Mouse (Mus musculus): ENCODE results near the gene Smap2.

DNA sequence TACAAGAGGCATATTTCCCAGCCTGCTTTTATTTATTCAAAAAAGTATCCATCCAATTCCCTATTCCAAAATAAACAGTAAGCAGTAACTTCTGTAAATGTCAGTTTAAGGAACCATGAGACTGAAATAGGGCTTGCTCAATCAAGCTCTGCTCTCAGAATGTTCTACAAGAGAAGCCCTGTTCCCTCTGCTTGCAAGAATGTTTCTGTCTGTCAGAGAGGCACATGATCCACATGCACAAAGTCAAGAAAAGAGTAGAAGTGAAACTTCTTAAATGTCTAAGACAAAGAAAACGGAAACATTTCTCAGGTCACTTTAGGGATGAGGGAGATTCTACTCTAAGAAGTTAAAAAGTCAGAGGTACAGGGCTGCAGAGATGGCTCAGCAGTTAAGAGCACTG is 24.0 kb downstream of the Smap2 start:
- TF ChIP-seq CTCF (IDR thresholded peaks at IDR 0.05; ENCODE audit: extremely low read depth, insufficient read length, insufficient replicate concordance, low read depth, low read length) (no peak), POLR2A (IDR thresholded peaks at IDR 0.05; ENCODE audit: low read depth, low read length) (no peak)

Measured in small intestine, adult 2 months (tissue).